Mouse (Mus musculus) heart, embryonic 11.5 days (tissue): ENCODE measurements at regions not wholly inside any gene's neighbourhood (a gene's known extent, or its start where the extent isn't known, plus 50 kb on each side); places are given as distances from the start of the nearest gene placed in this dataset.
A peak's percentile ranks its signal among the peaks of the same experiment; 100 is the strongest.

Source experiments
- ATAC-seq: fragments of 200-750 bp; cut with Nextera tagmentation; replicated peaks from 2 replicates; pipeline ENCODE4 v1.8.0; 2017; ENCODE audit warnings: moderate library complexity; ENCODE audit not compliant: insufficient number of reproducible peaks, low FRiP score, low TSS enrichment
- H3K27ac ChIP-seq: fragments of 300-500 bp; sonication (generic); 2 replicates; pipeline ENCODE4 v1.5.1; 2014; ENCODE audit warnings: mild to moderate bottlenecking, low read depth, low read length
- H3K27me3 ChIP-seq: fragments of 300-500 bp; sonication (generic); 2 replicates; pipeline ENCODE4 v1.6.1; 2014; ENCODE audit warnings: mild to moderate bottlenecking, low read length, mixed read lengths; ENCODE audit not compliant: control insufficient read depth, insufficient read depth
- H3K36me3 ChIP-seq: fragments of 300-500 bp; sonication (generic); 2 replicates; pipeline ENCODE4 v1.6.1; 2014; ENCODE audit warnings: mild to moderate bottlenecking, low read length, moderate library complexity, mixed read lengths; ENCODE audit not compliant: control insufficient read depth, insufficient read depth
- H3K4me1 ChIP-seq: fragments of 300-500 bp; sonication (generic); 2 replicates; pipeline ENCODE4 v1.6.1; 2014; ENCODE audit warnings: low read length; ENCODE audit not compliant: control insufficient read depth, insufficient read depth
- H3K4me2 ChIP-seq: fragments of 300-500 bp; sonication (generic); 2 replicates; pipeline ENCODE4 v1.6.1; 2014; ENCODE audit warnings: mild to moderate bottlenecking, moderate library complexity
- H3K4me3 ChIP-seq: fragments of 300-500 bp; sonication (generic); 2 replicates; pipeline ENCODE4 v1.5.1; 2014; ENCODE audit warnings: low read depth, low read length
- H3K9ac ChIP-seq: fragments of 300-500 bp; sonication (generic); 2 replicates; pipeline ENCODE4 v1.6.1; 2014; ENCODE audit warnings: mild to moderate bottlenecking, low read depth, low read length, moderate library complexity
- H3K9me3 ChIP-seq: fragments of 300-500 bp; sonication (generic); replicated peaks from 2 replicates; pipeline ENCODE4 v1.6.1; 2016; ENCODE audit warnings: low read length; ENCODE audit not compliant: control insufficient read depth
- WGBS: fragments of 180-500 bp; shearing (Covaris S2); extraction: QIAGEN DNeasy Blood & Tissue Kit; methylation state at CpG from one replicate; pipeline ENCODE4 v1.1.7; 2014; ENCODE audit not compliant: insufficient replicate concordance; 5-methylcytosine and 5-hydroxymethylcytosine counted together

DNA sequence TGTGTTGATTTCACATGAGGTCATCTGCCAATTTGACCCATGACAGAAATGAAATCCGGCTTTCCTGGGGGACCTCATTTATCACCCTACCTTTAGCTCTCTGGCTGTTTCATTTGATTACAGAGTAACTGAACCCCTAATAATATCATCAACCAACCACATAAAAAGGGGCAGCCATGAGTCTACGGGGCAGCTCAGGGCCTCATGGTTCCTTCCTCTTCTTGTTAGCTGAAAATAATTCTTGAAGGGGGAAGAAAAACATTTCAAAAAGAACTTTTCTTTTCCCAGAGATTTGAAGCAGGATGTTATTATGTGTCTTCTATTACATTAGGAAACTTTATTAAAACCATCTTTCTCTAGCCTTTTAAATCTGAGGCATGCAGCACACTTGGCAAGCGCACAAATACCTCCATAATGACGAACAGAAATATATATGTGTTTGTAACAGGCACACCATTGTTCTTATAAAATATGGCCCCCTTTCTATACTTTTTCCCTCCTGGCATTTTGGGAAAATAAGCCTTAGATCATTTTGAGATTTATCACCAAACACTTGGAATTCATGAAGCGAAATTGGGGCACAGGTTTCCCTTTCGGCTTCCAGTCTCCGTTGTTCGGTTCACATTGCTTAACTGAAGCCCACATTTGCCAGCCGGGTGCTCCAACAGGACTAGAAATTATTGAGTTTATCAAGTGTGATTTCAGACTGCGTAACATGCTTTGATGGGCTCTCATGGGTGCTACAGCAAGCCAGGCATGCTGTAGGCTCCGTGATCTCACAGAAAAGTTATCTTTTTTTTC is 90.7 kb upstream of the Irs2 start:
- Histone ChIP-seq H3K9me3 (no peaks in the 10 kb centered on the region), H3K9ac (no peak overlapping the region), H3K4me1 (no peaks in the 10 kb centered on the region), H3K4me3 (no peak overlapping the region), H3K4me2 (no peak overlapping the region), H3K36me3 (no peaks in the 10 kb centered on the region), H3K27me3 (no peaks in the 10 kb centered on the region), H3K27ac (no peak overlapping the region)
- ATAC-seq = no peak
- 82% methylated on average over 11 of the region's 11 CpGs for WGBS

DNA sequence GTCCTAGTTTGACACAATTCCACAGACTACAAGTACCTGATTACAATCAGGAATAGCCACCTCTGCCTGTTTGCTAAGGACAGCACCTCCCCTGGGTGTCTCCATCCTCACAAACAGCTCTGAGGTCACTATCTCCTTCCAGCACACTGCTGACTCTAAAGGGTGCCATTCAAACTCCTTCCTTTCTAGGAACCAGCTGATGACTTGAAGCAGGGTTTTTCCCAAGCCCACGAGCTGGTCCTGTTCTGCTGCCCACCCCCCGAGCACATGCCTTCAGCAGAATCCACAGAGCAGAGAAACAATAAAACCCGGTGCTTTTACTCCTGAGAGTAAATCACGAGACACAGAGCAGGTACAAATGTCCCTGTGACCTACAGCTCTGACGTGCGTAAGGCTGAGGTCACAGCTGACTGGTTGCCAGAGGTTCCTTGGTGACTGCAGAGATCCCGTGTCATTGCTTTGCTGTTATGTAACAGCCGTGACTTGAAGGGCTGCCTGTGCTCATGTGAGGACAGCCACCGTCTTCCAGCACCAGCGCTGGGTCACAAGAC is 90.0 kb upstream of the Irs2 start:
- 0 out of 2 replicates have a peak, but pooled peaks have one; percentile 65 for ATAC-seq
- 53% methylated on average over 10 of the region's 10 CpGs for WGBS
- H3K27ac ChIP-seq = no peak overlapping the region
- no peaks in the 10 kb centered on the region for H3K9me3 ChIP-seq
- no peaks in the 10 kb centered on the region for H3K4me1 ChIP-seq
- no peaks in the 10 kb centered on the region for H3K36me3 ChIP-seq
- no peak overlapping the region for H3K4me2 ChIP-seq
- H3K27me3 ChIP-seq = no peaks in the 10 kb centered on the region
- H3K4me3 ChIP-seq = no peak overlapping the region
- no peak overlapping the region for H3K9ac ChIP-seq

DNA sequence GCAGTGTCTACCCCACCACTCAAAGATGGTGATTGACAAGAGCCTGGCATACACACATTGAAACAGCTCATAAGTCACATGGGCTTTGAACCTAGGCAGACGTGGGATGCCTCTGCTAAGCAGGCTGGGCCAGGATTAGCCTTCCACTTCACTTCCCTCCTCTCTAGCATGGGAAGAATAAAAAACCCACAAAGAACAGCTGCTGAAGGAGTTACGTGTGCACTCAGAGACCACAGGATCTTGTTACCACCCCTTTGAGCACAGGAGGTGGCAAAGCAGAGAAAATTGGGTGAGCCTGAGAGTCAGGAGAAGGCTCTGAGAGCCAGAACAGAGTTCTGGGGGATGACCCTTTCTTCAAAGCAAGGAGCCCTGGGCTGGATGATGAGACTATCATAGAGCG is 89.6 kb upstream of the Irs2 start:
- Histone ChIP-seq H3K27ac (no peak overlapping the region), H3K27me3 (no peaks in the 10 kb centered on the region), H3K4me1 (no peaks in the 10 kb centered on the region), H3K4me3 (no peak overlapping the region), H3K36me3 (no peaks in the 10 kb centered on the region), H3K9me3 (no peaks in the 10 kb centered on the region), H3K4me2 (no peak overlapping the region), H3K9ac (no peak overlapping the region)
- no peak for ATAC-seq
- WGBS = 74% methylated on average over 3 of the region's 3 CpGs

DNA sequence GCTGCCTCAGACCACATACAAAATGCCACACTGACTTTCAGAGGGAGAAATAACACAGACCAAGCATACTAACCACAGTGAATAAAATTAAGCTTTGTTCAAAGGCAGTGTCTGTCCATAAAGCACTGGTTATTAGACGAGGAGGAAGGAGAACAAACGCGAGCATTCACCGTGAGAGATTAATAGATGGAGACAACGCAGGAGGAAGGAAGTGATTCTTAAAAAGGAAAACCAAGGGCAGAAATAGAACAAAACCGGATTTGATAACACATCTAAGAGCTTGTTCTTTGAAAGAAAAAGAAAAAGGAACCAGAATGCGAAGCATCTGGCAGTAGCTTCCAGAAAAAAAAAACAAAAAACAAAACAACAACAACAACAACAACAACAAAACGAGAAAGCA is 86.3 kb upstream of the Irs2 start:
- 70% methylated on average over 8 of the region's 8 CpGs for WGBS
- H3K4me1 ChIP-seq = no peaks in the 10 kb centered on the region
- no peaks in the 10 kb centered on the region for H3K27me3 ChIP-seq
- ATAC-seq = no peak
- H3K9me3 ChIP-seq = no peaks in the 10 kb centered on the region
- H3K36me3 ChIP-seq = no peaks in the 10 kb centered on the region
- H3K9ac ChIP-seq = no peak overlapping the region
- H3K4me3 ChIP-seq = no peak overlapping the region
- no peak overlapping the region for H3K4me2 ChIP-seq
- no peak overlapping the region for H3K27ac ChIP-seq

GRCm38 (mm10) chr8:11092348-11092747 is 84.1 kb upstream of the Irs2 start:
- Histone ChIP-seq H3K9ac (no peak overlapping the region), H3K4me3 (no peak overlapping the region), H3K4me2 (peak overlapping the region; percentile 27; the same call in 1 of the 2 replicates), H3K27ac (peak overlapping the region; percentile 64; the same call in 1 of the 2 replicates), H3K9me3 (no peaks in the 10 kb centered on the region), H3K36me3 (no peaks in the 10 kb centered on the region), H3K27me3 (no peaks in the 10 kb centered on the region), H3K4me1 (no peaks in the 10 kb centered on the region)
- peak; percentile 60; the same call in 1 of the 2 replicates for ATAC-seq
- WGBS = 32% methylated on average over 4 of the region's 4 CpGs

- ATAC-seq = peak; percentile 91
Observed at GRCm38 (mm10) chr8:11091675-11092345, 83.6 kb upstream of the Irs2 start.

DNA sequence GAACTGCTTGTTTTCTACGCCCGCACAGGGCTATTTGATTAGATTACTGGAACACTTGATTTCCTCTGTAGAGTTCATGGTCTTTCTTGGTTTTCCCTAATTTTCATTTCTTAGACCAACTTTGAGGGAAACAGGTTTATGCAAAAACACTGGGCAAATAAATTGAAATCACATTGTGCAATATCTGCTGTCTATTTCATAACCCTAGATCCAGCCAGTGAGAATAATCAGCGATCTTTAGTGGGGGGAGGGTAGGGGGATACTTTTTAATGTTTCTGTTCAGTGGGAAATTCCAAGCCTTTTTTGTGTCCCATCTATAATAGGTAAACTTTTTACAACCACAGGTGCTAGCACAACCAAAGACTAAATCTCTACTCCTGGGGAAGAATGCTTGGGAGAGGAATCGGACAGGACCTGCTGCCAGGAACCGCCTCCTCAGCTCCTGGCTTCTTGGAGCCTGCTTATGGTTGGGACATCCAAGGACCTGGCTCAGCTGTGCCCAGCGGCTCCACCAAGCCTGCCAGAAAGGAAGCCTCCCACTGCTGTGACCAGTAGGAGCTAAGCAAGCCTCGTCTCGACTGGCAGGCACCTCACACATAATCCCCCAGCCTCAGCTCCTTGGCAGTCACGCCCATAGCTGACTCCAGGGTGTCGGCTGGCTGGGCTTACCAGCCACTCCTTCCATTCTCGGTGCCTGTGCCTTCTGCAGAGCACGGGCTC is 80.8 kb upstream of the Irs2 start:
- H3K4me2 ChIP-seq = no peak overlapping the region; the same call in 1 of the 2 replicates
- H3K9ac ChIP-seq = no peak overlapping the region
- H3K4me3 ChIP-seq = no peak overlapping the region
- H3K27ac ChIP-seq = no peak overlapping the region
- no peaks in the 10 kb centered on the region for H3K36me3 ChIP-seq
- no peaks in the 10 kb centered on the region for H3K27me3 ChIP-seq
- no peak for ATAC-seq
- H3K9me3 ChIP-seq = no peaks in the 10 kb centered on the region
- peaks cover 3% of the 10 kb centered on the region; the same call in 1 of the 2 replicates for H3K4me1 ChIP-seq
- 41% methylated on average over 12 of the region's 12 CpGs for WGBS

More at GRCm38 (mm10) chr8:11091675-11092345, 83.6 kb upstream of the Irs2 start:
- H3K4me1 ChIP-seq = no peaks in the 10 kb centered on the region
- no peaks in the 10 kb centered on the region for H3K36me3 ChIP-seq
- no peaks in the 10 kb centered on the region for H3K9me3 ChIP-seq
- WGBS = 18% methylated on average over 3 of the region's 3 CpGs
- no peak overlapping the region for H3K4me3 ChIP-seq
- no peak overlapping the region for H3K9ac ChIP-seq
- H3K27me3 ChIP-seq = no peaks in the 10 kb centered on the region
- H3K27ac ChIP-seq = peak overlapping the region; percentile 76
- H3K4me2 ChIP-seq = peak overlapping the region; percentile 35

GRCm38 (mm10) chr8:11085244-11085643 is 77.0 kb upstream of the Irs2 start:
- Histone ChIP-seq H3K4me1 (peaks cover 3% of the 10 kb centered on the region; the same call in 1 of the 2 replicates), H3K36me3 (no peaks in the 10 kb centered on the region), H3K9ac (no peak overlapping the region), H3K9me3 (no peaks in the 10 kb centered on the region), H3K27me3 (no peaks in the 10 kb centered on the region), H3K27ac (0 out of 2 replicates have a peak overlapping the region, but pooled peaks have one; percentile 55), H3K4me3 (no peak overlapping the region), H3K4me2 (no peak overlapping the region)
- no peak for ATAC-seq
- 67% methylated on average over 1 of the region's 1 CpGs for WGBS
